Mouse (Mus musculus): ENCODE measurements at regions not wholly inside any gene's neighbourhood (a gene's known extent, or its start where the extent isn't known, plus 50 kb on each side); places are given as distances from the start of the nearest gene placed in this dataset.
A peak's percentile ranks its signal among the peaks of the same experiment; 100 is the strongest.

DNA sequence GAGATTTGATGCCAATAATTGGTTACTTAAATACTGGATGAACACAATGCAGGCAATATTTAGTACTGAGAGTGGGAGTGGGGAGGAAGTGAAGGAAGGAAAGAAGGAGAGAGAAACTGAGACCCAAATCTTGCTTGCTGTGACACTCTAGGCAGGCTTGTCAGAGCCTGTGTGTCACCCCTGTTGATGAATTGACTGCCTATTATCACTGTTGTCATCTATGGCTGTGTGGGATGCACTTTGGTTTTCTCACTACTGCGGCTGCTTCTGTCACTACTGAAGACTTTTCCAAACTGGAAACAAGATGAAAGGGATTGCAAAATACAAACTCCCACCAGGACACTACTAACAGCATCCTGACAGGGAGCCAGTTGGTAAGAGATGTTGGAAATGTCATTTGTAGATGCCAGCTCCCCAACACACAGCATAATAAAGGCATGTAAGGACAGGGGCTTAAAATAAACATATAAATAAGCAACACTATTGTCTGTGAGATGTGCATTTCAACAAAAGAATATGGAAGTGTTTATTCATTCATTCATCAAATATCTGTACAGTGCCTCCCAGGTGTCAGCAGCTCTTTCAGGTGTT, 207.0 kb upstream of the Ufl1 start:
- DNase-seq (ENCODE audit: inconsistent ontology term): no peak

DNA sequence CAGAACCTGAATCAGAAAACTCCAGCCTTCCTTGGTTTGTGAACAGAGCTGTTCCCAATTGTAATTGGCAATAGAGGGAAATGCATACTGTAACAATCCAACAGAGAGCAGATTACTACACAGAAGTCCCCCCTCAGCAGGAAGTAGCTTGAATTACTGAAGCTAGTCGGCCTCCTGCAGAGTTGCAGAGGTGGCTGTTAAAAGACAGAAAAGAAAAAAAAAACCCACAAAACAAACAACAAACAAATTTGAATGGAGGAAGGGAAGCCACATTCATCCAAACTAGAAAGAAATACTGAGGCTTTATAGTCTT, 202.0 kb upstream of the Ufl1 start:
- DNase-seq (ENCODE audit: inconsistent ontology term): no peak

DNA sequence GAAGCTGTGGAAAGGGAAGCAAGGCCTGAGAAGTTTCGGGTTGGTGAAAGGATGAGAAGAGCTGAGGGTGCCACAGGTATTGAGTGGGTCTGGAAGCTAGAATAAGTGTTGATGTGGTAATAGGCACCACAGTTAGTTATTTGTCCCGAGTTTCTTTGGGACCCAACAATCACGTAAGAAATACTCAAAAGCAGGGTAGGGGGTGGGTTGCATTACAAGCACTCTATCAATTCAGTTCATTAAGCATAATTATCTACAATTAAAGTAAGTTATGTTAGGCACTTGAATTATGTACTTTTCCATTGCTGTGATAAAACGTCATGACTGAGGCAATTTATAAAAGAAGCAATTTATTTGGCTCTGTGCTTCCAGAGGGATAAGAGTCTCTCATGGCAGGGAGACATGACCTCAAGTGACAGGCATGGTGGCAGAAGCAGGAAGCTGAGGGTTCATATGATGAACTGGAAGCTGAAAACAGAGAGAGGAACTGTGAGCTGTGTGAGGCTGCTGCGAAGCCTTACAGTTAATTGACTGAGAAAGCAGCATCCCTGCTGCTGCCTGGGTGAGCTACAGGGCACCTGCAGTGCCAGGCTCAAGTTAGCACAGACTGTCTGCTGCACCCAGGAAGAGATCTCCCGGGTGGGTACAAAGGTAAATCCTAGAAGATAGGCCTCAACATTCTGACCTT, 201.5 kb upstream of the Ufl1 start:
- peak; percentile 32 for DNase-seq (ENCODE audit: inconsistent ontology term)

DNA sequence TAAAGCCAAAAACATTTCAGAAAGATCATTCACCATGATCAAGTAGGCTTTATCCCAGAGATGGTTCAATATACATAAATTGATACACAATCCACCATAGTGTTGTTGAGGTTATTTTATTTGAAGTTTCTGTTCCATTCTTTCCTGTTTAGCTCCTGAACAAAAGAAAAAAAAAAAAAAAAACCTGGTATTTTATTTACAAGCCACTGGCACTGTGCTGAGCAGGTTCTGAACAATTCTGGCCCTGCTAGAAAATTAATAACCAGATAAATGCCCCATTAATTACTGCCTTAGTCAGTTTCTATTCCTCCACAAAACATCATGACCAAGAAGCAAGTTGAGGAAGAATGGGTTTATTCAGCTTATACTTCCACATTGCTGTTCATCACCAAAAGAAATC, 191.4 kb upstream of the Ufl1 start:
- DNase-seq (ENCODE audit: inconsistent ontology term): no peak

DNA sequence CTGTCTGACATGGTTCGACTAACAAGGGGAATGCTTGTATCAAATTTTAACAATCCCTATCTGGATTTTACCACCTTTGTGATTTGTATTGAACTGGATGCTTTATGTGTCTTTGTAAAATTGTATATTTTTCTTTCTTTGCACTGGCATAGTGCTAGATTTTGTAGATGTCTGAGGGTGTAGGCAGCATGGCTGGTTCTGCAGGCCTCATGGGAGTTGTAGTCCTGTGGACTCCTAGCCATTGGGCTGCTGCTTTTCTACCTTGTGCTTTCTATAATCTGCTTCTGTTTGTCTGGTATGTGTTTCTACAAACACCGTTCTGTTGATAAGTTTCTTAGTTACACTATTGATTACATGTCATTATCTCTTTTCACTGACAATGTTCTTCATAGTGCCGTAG, 184.9 kb upstream of the Ufl1 start:
- no peak for DNase-seq (ENCODE audit: inconsistent ontology term)

DNA sequence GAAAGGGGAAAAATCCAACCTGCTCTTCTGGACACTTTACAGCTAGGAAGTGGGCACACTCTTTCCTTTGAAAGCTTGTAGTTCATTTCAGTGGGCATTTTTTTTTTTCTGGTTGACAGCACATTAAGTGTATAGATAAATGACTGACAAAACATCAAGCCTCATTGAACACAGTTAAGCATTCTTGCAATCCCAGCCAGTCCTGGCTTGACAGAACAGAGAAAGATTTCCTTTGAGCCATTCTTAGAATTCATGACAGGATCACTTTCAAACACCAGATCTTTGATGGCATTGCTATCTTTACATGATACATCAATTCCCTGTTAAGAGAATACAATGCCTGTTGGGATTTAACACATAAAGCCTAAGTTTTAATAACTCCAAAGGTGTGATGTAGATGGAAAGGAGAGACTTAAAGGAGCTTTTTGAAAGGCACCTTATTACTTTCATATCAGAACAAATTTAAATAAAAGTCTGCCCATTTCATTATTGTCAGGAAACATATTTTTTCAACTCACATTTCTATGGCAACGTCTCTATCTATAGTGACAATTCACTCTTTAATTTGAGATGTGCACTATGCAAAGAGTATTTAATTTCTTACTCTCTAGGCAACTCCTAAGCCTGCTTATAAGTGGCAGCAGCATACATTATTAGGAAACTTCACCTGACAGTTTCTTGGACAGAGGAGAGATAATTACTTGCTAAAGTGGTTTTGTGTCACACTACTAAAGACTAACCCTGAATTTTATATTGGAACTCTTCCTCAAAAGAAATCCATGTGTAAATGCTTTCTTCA, 183.4 kb upstream of the Ufl1 start:
- no peak for DNase-seq (ENCODE audit: inconsistent ontology term)

DNA sequence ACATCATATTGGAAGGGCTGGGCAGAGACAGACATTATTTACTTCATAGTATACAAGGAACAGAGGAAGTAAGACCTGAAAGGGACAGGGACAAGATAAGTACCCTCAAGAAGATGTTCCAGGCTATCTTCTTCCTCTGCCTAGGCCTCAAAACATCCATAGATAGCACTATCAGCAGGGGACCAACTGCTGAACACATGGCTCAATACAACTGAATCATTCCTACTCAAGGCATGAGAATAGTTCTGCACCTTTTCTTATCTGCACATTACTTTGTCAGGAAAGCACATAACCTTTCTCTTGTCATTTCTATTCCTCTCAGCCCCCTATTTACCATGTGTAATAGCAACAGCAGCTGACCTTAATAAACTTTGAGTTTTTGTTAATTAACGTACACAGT, 182.4 kb upstream of the Ufl1 start:
- no peak for DNase-seq (ENCODE audit: inconsistent ontology term)

DNA sequence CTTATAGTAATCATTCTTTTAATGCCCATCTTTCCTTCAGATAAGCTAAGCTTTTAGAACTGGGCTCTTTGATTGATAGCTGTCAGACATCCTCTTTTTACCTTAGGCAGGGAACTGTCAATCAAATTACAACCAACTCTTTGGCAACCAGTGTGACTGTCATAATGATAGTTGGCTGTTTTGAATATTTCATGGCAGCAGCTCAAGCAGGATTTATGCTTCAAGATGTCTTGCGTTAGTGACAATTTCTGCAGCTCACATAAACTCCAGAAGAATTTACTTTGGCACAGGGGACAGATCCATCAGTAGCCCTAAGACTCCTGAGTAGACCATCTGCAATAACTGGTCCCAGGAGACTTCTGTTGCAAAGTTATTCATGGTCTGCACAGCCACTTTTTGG, 178.5 kb upstream of the Ufl1 start:
- no peak for DNase-seq (ENCODE audit: inconsistent ontology term)

DNA sequence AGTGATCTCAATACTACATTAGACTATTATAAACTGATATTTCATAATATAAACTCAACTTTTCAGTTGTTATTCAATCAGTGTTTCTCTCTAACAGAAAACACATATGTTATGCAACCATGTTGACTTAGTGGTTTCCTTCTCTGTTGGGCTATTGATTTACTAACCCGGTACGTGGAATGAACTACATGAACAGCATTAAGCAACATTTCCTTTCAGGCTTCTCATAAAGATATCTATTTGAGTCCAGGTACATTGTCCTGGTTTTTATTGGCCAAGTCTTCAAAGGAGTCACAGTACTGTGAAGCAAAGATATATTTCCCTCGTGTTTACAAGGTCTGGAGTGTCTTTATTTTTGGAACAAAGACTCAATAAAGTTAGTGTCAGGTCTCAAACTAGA, 173.1 kb upstream of the Ufl1 start:
- no peak for DNase-seq (ENCODE audit: inconsistent ontology term)

DNA sequence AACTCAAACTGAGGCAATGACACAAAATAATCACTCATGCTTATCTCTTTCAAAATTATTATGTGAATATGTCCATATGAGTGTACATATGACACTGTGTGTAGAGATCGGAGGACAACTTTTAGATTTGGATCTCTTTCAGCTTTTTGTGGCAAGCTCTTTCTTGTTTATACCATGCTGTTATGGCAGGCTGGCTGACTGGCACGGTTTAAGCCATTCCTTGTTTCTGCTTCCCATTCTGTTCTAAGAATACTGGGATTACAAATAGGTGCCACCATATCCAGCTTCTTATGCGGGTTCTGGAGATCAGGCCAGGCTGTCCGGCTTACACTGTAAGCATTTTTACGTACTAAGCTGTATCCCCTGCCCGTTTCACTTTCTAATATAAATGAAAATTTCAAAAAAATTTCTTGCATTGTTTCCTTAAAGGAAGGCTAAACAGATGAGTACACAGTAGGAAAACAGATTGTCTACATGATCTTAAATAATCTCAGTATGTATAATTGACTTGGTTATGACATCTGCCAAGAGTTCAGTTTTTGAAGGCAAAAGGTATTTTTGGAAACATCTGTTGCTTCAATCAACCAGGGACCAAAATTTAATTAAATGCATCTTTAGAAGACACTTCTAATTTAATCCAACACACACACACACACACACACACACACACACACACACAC, 171.6 kb upstream of the Ufl1 start:
- no peak for DNase-seq (ENCODE audit: inconsistent ontology term)

DNA sequence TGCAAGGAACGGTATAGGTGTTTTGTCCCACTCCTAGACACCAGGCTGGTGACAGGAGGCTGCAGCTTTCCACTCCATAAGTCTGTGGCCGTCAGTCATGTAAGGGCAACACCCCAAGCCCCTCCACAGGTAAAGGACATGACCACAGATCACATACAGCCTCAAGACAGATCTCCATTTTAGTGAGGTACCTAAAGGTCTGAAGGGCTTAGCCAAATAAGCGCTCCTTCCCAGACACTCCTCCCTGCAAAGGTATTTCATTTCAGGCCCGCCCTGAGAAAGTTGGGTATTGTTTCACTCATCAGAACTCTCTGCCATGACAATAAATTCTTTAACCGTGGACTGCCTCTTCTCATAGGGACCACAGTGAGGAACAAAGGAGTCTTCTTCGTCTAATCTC, 170.2 kb upstream of the Ufl1 start:
- DNase-seq (ENCODE audit: inconsistent ontology term): no peak

DNA sequence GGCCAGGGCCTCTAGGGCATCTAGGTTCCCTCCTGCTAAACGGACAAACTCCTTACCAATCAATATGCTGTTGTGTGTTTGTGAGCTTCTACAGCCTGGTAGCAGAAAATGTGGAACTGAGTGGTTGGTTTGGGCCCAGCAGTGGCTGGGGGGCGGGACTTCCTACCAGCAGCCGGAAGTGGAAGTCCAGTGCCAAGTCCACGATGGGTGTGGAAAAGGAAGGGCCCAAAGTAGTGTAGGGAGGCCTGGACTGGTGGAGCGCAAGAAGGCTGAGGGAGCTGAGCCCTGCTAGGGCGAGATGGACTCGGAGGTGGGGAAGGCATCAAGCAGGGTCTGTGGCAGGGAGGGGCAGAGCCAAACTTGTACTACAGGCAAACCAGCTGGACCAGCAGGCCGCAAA, 150.6 kb upstream of the Ufl1 start:
- DNase-seq (ENCODE audit: inconsistent ontology term): no peak

DNA sequence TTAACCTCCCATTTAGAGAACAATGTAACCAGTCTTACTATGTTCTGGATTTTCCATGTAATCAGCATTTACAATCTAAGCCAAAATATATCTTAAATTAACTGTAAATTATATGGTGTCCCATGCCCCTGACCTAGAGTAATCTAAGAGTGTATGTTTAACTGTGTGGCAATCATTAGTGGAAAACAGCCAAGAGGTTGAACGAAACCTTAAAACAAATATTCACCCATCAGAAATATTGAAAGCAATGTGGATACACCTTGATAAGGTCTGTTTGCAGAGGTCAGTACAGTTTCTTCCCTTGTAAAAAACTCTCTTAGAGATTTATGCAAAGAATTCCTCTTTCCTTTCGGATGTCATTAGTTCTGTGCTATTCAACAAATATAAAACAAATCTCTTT, 134.7 kb upstream of the Ufl1 start:
- no peak for DNase-seq (ENCODE audit: inconsistent ontology term)

DNA sequence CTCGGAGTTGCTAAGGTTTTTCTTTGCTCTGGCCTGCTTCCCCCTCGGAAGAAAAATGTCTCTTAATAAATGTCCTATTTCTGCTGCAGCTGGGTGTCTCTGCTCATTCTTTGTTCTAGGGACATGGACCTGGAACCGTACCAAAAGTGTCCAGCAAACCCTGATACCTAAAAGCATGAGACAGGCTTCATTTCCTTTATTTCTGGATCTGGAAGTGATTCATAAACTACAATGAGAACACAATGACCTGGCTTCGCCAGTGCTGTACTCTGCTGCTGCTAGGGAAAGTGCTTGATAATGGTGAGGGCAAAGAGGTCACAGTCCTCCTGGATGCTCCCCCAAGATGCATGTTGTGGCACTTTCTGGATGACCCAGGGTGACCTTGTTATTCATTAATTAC, 128.8 kb upstream of the Ufl1 start:
- DNase-seq (ENCODE audit: inconsistent ontology term): peak; percentile 27

DNA sequence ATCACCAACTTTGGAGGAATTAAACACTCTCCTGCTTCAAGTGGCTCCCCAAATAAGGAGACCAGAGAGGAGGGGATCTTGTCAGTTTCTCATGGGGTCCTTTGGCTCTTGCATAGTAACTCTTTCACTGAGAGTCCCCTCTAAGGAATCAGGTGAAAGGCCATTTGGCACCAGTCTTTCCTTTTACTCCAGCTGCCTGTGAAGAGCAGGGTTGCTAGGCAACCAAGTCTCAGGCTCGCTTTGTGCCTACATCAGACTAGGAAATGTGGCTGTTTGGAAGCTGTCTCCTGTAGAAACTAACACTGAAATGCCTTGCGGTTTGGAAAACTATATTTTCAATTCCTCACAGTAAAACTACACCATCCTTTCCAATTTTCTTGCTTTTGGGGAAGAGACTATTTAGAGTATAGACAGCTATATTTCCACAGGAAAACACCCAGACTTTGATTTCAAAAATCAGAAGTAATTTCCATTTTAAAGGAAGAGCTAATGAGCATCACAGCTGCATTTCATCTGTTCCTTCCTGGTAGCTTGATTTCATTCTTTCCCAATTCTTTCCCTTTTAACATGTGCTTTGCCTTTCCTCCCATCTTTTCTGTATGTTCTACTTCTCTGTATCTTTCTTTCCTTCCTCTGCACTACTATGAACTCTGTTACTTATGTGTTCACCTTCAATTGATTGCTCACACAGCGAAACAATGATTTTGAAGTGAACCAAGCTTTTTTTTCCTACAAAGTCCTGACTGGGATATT, 127.3 kb upstream of the Ufl1 start:
- DNase-seq (ENCODE audit: inconsistent ontology term): no peak

DNA sequence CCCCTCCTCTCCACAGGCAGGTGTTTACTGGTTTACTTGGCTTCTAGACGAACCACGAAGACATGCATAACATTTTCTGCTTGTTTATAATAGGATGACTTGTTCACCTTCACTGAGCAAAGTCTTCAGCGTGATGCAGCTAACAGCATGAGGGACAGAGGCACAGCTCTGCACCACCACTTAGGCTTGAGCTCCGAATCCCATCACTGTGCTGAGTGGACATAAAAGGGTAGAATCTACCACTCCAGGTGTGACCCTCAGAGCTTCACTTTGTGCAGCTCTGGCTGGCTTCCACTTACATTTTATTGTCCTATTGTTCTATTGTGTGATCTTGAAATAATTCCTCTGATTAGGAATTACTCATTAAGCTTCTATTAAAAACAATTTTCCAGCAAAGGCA, 126.2 kb upstream of the Ufl1 start:
- DNase-seq (ENCODE audit: inconsistent ontology term): no peak

DNA sequence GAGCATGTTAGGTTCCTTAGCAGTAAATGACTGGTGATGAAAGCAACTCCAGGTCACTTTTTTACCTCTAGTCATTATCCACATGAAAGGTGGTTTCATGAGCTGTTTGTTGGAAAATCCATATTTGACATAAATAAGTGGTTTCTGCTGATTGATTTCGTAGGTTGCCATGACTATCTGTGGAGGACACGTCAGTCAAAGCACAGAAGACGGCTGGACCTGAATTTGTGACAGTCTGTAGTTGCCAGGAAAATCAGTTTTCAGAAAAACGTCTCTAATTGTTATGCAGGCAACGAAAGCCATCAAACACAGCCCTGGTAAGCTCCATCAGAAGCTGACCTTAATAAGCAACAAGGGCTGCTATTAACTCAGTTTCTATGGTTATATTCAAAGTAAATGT, 107.9 kb upstream of the Ufl1 start:
- no peak for DNase-seq (ENCODE audit: inconsistent ontology term)

DNA sequence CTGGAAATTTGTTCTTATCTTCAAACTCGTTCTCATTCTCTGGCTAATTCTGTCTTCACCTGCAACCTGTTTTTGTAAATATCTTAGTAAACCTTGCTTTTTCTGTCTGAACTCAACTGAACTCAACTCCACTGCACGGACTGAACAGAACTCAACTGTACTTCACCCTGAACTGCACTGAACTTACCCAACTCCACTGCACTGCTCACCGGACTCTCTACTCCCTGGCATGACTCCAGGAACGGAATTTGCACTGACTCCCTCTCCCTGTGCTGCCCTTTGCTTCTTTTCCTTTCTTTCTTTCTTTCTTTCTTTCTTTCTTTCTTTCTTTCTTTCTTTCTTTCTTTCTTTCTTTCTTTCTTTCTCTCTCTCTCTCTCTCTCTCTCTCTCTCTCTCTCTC, 90.4 kb upstream of the Ufl1 start:
- DNase-seq (ENCODE audit: inconsistent ontology term): no peak

DNA sequence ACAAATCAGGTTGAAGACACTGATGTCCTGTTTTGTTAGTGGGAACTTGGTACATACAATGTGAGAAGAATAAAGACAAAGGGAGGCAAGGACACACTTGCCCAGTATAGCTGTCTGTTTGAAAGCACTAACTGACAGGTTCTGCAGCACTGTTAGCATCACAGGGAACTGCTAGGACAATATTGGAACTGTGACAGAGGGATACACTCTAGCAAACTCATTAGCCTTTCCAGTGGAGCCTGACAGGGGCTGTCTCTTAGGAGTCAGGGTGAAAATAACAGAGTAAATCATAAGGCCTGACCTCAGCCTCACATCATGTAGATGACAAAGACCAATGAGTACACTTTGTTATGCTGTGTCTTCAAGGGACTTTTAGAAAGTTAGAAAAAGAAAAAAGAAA, 82.8 kb upstream of the Ufl1 start:
- no peak for DNase-seq (ENCODE audit: inconsistent ontology term)

DNA sequence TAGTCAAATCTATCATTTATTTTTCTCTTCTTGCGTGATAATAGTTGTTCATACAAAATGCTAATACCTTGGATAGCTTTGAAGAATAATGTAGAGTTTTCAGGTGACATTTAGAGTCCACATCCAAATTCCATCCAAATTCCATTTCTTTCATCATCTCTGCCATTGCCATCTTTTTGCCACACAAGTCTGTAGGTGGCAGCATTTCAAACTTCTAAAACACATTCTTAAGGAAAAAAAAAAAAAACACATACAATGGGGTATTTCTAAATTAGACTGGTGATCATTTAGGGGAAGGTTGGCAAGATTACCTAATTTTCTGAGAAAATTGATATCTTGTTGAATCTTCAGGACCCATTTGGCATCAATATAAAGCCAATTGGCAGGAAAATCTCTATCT, 56.0 kb upstream of the Ufl1 start:
- no peak for DNase-seq (ENCODE audit: inconsistent ontology term)
